Mouse (Mus musculus) myocyte (in vitro differentiated cells): ENCODE data around the gene Hexim1.

ENCODE experiments used
- E2F4 ChIP-seq: IDR thresholded peaks from one replicate; pipeline ENCODE4 v1.6.1; 2011; ENCODE audit warnings: mild to moderate bottlenecking, control low read depth, moderate library complexity; ENCODE audit not compliant: insufficient read depth
- MAX ChIP-seq: IDR thresholded peaks from one replicate; pipeline ENCODE4 v1.6.1; 2011; ENCODE audit warnings: low read depth, mild to moderate bottlenecking, control low read depth
- MYOD1 ChIP-seq, 3 experiments: IDR thresholded peaks; one replicate each; pipeline ENCODE4 v1.6.1; 2011; ENCODE audit warnings: control low read depth in 2 of 3, low read depth in 2 of 3, mild to moderate bottlenecking in 2 of 3, moderate library complexity in 1 of 3; ENCODE audit not compliant: insufficient read length in 2 of 3, control insufficient read depth in 1 of 3
- MYOG ChIP-seq, 3 experiments: IDR thresholded peaks; one replicate each; pipeline ENCODE4 v1.6.1; 2011; ENCODE audit warnings: control low read depth in 2 of 3, low read depth in 2 of 3, mild to moderate bottlenecking in 2 of 3; ENCODE audit not compliant: insufficient read length in 2 of 3, control insufficient read depth in 1 of 3, insufficient read depth in 1 of 3
- POLR2A ChIP-seq: IDR thresholded peaks from one replicate; pipeline ENCODE4 v1.6.1; 2011; ENCODE audit warnings: low read depth, mild to moderate bottlenecking, control low read depth, moderate library complexity; ENCODE audit not compliant: insufficient read length

GRCm38 (mm10) chr11:103147766-103148165 is 31.7 kb downstream of the Hexim1 start:
- TF ChIP-seq MAX = no peak
- no peak for TF ChIP-seq POLR2A
- no peak for TF ChIP-seq MYOD1 (IDR thresholded peaks at IDR 0.05; ENCODE audit: control insufficient read depth in 1 of 3, insufficient read length in 2 of 3, low read depth in 2 of 3)
- no peak for TF ChIP-seq E2F4
- TF ChIP-seq MYOG (IDR thresholded peaks at IDR 0.05; ENCODE audit: control insufficient read depth in 1 of 3, insufficient read depth in 1 of 3, insufficient read length in 2 of 3, low read depth in 2 of 3) = no peak
